Mouse (Mus musculus): ENCODE data around the gene Mcoln2.
"Not testable (repeated sequence)": the region's sequence is repeated elsewhere in the genome, so short reads cannot be mapped to it uniquely, and the experiment has no call there.

Gene Mcoln2

DNA sequence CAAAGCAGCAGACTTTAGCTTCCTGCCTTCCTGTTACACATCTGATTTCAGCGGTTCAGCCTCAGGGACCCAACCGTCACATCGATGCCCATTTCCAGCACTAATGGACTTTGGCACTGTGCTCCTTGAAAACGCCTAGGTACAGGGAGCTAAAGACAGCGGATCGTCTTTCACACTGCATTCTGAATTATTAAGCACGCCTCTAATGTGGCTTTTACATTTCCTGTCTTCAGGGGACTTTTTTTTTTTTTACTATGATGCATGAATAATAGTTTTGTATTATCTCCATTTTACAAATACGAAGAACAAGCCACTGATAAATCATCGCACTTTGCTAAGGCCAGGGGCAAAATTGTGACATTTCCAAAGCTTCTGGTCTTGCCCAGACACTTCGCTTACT is 36.4 kb downstream of the Mcoln2 start:
- DNase-seq (ENCODE audit: low spot score in 2 of 2) = no peak

DNA sequence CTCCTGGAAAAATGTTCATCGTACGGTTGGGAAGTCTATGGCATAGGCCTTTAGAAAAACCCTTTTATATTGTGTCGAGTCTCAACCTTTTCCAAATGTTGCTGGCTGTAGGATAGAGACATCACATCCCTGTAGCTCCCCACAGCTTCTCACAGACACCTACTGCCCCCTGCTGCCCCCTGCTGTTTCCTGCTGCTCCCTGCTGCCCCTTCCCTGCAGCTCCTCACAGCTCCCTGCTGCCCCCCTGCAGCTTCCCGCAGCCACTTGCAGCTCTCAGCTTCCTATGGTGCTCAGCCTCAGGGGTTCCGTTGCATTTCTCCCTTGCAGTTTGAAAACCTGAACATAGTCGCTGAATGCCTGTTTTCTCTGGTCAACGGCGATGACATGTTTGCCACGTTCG is 40.3 kb downstream of the Mcoln2 start:
- DNase-seq (ENCODE audit: low spot score in 2 of 2) = no peak

DNA sequence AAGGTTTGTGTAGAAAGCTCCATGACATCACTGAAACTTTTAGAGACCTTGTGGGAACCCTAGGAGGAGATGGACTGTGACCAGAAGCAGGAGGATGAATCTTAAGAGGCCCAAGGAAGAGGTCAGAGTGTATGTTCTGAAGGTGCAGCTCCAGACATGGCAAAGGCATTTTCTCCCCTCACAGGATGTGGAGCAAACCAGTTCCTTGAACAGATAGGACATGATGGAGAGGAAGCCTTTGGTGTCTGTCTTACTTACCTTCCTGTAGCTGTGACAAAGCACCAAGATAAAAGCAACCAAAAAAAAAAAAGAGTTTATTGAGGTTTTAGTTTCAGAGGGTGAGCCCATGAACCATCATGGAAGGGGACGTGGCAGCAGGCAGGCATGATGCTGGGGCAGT is 42.9 kb downstream of the Mcoln2 start:
- DNase-seq (ENCODE audit: low spot score in 2 of 2) = no peak

DNA sequence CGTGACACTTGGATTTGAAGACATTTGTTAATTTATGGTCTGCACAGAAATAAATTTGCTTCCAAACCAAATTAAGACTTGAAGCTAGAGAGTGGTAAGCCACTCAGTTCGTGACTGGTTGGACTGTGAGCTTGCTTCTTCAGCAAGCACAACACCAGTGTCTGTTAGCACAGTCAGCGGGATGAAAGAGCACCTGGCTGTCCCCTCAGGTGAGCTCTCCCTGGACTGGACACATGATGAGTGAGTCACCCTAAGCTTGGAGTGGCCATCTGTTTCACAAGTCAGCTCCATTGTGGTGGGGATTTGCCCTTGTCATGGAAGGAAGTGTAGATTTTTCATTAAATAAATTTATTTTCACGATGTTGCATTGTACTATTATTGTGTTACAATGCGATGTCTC is 45.5 kb downstream of the Mcoln2 start:
- DNase-seq (ENCODE audit: low spot score in 2 of 2) = no peak

DNA sequence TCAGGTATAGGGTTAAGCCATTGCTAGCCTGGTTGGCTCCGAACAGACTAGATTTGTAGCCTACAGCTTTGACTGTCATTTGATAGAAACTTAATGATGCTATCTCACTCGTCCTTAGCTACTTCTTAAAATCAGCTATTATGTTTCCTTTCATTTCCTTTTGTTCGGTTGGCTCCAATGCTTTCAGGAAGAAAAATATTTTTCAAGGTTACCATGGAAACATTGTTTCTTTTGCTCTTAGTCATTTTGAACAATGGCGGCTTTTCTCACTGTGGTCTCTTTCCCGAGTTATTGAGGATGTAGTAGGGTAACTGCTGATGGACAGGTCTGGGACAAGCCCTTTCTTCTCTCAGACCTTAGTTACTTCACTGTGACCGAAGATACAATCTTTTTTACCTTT is 46.7 kb downstream of the Mcoln2 start:
- no peak for DNase-seq (ENCODE audit: low spot score in 2 of 2)

DNA sequence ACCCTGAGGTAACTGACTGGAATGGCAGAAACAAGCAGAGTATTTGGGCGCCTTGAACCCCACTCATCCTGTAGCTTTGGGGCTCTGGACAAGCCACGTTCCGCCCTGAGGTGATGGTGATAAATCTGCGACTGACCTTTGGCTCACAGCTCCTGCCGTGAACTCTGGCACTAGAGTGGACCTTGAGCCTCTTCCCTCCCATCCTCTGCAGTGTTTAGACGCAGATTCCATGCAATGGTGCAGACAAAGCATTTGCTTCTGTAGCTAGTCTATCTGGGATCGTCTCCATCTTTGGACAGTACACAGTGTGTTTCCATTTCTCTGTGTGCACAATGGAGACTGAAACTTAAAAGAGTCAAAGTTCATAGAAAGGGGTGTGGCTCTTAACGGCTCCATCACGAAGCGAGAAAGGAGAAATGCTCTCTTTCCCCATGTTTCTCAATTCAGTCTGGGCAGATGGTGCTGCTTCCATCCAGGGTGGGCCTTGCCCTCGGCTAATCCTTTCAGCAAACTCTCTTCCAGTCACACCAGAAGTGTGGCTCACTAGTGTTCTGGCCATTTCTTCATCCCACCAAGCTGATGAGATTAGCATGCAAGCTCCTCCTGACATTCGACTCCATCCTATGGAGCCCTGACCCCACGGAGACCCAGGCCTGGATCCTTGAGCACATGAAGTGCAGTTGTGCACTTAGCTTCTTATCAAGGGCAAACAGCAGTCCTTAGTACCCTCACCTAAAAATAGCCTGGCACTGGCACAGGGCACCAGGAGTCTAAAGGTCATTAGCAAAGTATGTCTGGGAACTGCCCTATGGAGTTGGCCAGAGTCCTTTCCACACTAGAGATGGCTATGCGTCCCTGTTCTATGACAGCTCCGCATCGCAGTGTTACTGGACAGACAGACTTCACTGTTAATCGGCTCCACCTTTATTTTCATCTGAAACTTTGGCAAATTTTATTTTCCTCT is 47.4 kb downstream of the Mcoln2 start:
- no peak for DNase-seq (ENCODE audit: low spot score in 2 of 2)

DNA sequence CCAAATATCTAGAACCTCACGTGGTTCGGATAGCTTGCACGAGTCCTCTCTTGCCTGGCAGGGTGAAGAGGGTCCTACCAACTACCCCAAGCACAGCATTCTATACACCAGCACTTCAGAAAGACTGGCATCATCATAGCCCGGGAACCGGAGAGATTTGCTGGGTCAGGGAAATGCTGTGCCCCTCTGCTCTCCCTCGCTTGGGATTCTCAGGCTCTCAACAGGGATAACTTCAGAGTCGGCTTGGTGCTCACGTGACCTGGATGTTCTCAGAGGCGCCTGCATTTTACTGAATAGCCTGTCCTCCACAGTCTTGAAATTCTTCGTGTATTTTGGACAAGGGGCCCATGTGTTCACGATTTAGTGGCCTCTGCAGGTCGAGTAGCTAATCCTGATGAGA is 48.2 kb downstream of the Mcoln2 start:
- DNase-seq (ENCODE audit: low spot score in 2 of 2) = no peak

DNA sequence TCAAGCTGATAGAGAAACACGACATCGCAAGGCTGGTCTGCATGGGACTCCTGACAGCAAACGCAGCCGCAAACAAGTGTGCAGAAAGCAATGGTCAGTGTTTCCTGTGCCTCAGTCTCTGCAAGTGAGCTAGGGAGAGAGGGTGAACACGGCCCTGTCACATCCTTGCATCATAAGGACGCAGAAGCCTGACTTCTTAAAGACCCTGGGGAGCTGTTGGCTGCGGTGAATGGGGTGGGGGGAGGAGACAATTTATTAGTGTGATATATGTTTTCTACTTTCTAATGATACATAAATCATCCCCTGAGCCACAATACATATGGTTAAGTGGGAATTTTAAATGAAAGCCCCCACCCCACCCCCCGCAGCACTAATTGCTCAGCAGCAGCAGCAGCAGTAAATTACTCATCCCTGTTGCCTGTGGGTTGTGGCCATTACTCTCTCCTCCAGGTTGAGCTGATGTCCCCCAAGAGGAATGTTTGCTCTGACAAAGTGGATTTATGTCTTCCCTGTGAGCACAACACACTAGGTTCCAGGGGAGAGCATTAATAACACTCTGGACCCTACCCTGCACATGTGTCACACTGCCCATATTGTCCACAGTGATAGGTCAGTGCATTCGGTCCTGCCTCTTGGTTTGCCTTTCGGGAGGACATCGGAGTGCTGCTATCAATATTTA is 49.3 kb downstream of the Mcoln2 start:
- DNase-seq (ENCODE audit: low spot score in 2 of 2) = no peak

DNA sequence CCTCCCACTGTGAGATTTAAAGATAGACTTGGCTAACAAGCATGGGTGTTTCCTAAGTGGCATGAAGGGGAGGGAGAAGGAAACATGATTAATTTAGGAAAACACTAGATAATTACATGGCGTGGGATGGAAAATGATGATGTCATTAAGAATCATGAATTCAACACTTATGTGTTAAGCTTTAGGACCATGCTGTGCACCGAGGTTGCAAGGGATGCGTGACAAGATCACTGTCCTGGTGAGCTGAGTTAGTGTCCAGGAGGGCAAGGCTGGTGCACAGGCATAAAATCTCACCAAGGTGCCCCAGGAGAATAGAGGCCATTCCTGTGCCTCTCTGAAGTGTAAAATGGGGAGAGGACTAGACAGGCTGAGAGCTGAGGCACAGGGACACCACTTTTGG is 49.9 kb downstream of the Mcoln2 start:
- DNase-seq (ENCODE audit: low spot score in 2 of 2) = no peak

DNA sequence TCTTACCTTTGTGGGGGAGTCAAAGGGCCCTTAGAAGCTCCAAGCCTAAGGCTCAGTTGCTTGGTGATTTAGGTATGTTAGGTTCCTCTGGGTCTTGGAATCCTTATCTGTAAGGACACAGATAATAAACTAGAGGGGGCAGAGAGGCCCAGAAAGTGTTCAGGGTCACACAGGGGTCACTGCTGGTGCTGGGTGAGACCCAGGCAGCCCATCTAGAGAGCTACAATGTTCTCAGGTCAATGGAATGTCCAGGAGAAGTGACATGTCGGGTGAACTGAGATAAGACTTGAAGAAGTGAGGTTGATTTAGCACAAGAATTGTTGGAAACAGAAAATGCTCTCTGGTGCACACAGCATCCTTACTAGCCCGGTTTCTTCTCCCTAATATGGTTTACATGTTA is 54.7 kb downstream of the Mcoln2 start:
- no peak for DNase-seq (ENCODE audit: low spot score in 2 of 2)

DNA sequence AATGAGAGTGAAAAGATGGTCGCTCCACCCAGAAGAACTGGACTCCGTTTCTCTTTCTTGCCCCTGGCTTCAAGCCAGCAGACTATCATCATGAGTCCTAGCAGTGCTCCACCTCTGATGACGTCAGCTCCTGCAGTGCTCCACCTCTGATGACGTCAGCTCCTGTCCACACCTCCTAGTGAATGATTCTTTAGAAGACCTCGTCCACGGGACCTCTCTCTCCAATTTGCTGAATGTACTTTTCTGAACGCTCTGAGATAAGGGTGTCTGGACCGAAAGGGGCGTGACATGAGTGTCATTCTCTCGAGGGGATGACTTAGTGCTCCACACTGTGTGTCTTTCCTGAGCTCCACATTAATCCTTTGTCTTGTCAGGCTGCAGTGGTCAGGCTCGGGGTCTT is 55.7 kb downstream of the Mcoln2 start:
- DNase-seq (ENCODE audit: low spot score in 2 of 2) = no peak

DNA sequence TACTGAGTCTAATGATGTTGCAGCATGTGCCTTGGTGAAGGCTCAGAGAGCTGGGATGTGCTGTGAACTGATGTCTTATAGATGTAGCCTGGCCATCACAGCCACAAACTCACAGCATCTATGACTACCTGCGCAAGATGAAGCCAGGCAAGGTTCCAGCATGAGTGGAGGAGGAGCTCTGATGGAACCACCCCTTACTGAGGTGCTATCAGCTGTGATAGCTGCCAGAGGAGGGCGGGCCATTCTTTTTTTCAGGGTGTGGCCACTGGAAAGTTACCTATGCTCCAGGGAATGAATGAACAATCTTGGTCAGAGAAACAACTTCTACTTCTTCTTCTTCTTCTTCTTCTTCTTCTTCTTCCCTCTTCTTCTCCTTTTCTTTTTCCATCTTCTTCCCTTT is 57.0 kb downstream of the Mcoln2 start:
- no peak for DNase-seq (ENCODE audit: low spot score in 2 of 2)

DNA sequence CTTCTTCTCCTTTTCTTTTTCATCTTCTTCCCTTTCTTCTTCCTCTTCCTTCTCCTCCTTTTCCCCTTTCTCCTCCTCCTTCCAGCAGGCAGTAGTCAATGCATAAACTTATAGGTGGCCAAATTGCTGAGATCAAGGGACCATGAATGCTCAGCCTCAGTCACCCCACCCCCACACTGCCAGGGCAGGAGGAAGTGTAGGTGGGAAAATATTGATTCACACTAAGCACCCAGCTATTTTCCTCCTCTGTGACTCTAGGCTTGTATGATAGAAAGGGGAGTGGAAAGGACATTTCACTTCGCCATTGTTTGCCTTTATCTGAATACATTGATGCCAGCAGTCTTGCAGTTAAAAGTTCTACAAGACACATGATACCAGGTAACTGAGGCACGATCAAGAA is 57.8 kb downstream of the Mcoln2 start:
- no peak for DNase-seq (ENCODE audit: low spot score in 2 of 2)

DNA sequence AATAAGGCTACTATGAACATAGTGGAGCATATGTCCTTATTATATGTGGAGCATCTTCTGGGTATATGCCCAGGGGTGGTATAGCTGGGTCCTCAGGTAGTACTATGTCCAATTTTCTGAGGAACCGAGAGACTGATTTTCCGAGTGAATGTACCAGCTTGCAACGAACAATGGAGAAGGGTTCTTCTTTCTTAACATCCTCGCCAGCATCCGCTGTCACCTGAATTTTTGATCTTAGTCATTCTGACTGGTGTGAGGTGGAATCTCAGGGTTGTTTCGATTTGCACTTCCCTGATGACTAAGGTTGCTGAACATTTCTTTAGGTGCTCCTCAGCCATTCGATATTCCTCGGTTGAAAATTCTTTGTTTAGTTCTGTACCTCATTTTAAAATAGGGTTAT is 60.1 kb downstream of the Mcoln2 start:
- DNase-seq (ENCODE audit: low spot score in 2 of 2) = not testable (repeated sequence)

DNA sequence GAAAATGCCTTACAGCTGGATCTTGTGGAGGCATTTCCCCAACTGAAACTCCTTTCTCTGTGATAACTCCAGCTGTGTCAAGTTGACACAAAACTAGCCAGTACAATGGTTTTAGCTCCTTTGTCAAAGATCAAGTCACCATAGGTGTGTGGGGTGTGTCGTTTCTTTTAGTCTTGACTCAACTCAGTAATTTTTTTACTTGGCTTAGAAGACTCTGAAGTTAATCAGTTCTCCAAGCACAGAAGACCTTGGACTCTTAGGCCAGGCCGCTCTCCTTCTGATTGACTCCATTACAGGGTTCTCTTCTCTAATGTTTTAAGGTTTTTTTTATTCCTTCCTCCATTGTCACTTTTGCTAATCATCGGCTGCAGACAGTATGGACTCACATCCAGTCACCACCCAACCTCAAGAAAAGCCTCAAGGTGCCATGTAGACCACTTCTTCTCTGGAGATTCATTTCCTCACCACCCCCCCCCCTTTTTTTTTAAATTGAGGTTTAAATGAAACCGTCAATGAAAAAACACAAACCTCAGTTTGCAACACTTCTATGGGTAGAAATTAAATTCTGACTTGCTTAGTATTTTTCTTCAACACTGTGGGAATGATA is 61.6 kb downstream of the Mcoln2 start:
- DNase-seq (ENCODE audit: low spot score in 2 of 2) = no peak

DNA sequence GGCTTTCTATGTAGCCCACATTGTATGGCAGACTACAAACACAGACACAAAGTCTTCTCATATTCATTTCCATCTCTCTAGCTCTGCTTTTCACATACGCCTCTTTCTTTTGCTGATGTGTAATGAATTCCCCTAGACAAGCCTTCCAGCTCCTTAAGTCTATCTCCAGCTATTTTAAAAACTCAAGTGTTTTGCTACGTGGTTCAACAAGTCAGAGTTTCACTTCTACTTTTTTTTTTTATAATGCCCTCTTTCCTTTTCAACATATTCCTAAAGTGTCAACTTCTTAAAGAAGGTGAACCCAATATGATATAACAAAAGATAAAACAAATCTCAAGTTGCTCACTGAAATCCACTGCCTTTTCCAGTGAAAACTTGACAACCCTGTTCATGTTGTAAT is 62.3 kb downstream of the Mcoln2 start:
- DNase-seq (ENCODE audit: low spot score in 2 of 2) = no peak

DNA sequence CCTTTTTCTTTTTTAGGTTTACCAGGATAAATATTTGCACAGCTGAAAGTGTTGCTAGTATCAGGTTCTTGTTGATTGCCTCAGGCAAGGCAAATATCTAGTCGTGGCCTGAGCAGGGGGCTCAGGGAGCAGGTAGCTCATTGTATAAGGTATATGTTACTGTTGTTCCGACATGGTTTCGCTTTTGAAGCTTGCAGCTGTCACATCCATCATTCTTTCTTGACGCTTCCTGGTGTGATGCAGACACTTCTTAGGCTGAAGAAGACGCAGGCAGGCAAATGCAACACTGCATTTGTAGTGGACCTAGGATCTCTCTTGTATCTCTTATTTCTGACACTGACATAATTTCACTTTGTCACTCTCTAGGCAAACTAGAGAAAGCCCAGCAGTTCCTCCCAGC is 63.7 kb downstream of the Mcoln2 start:
- no peak for DNase-seq (ENCODE audit: low spot score in 2 of 2)

DNA sequence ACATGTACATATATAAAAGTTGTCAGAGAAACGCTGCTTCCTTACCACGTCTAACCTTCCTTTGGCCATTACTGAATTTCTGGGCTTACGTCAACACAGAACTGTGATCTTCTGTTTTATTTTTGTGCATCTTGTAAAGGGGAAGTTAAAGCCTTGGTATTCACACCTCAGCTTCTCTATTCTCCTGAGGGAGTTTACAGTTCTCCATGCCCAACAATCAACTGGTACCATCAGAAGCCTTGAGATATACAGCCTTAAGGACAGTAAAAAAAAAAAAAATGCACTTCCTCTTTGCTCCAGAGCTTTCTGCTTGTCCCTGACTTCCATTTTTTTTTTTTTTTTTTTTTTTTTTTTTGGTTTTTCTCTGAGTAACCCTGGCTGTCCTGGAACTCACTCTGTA is 66.9 kb downstream of the Mcoln2 start:
- DNase-seq (ENCODE audit: low spot score in 2 of 2) = no peak

DNA sequence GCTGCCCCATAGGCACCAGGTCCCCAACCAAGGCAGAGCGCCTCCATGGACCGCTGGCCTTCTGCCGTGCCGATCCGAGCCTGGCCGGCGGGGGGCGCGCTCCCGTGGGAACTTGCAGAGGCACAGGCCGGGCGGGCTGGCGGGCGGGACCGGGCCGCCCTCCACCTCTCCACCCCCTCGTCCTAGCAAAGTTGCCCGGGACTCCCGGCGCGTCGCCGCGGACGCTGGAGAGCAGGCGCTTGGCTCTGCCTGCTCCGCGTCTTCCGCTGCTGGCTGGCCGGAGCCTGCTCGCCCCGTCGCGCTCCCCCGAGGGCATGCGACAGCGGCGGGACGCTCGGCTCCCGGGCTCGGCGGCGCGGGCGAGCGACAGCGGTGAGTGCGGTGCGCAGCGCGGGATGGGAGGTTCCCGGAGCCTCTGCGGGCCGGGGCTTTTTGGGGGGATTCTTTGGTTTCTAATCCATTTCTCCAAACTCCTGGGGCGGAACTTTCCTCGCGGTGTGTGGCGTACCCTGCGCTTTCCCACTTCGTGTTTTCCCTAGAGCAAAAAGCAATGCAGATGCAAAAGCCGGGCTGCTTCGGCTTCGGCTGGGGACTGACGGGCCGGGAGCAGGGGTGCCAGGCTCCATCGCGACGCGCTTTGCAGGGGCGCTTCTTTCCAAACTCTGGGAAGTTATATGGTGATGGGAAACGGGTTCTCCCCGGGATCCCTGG is 71.3 kb downstream of the Mcoln2 start, which contains the start of gene Lpar3:
TSS of gene Lpar3 (plus strand) at position 188 of the 711 bp plus-strand sequence.
- DNase-seq (ENCODE audit: low spot score in 2 of 2) = peak; percentile 76 to 77

DNA sequence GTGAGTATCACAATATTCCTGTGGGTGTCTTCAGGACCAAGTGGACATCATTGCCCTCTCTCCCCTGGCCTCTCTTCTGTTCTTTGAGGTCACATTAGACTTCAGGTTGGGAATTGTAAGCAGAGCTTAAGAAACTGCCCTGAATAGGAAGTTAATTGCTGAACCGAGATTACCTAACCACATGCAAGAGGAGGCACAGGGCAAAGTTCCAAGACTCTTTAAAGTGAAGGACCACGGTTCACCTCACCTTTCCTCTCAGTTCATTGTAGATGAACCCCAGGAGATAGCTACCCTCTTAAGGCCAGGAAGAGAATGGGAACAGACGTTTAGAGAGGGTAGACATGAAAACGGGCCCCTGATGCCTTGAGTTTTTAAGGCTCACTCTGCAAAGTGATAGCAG is 74.6 kb downstream of the Mcoln2 start:
- no peak for DNase-seq (ENCODE audit: low spot score in 2 of 2)

DNA sequence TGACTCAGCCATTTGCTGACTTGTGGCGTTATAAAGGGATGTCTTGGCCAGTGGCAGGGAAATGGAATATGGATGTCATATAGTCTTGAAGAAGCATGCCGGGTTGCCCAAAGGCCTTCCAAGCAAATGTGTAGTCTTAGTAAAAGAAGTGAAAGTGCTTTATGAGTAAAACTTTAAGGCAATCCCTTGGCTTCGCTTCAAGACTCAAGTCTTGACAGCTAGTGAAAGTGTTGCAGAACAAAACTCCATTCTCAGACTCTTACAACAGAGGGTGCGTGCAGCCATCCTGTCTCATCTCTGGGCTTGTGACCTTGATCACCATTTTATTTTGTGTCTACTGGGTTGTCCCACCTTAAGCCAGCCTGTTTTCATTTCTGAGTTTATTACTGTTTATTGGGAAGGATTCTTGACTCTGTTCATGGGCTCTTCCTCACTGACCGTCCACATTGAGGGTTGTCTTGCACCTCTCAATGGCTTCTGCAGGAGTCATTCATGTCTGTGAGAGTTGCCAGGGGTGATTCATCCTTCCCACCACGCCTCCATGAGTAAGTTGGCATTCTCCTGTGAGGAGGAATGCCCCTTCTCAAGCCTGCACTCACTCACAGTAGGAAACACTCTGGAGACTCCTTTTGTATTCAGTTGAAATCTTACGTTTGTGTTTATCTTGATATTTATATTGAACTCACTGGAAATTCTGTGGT is 75.6 kb downstream of the Mcoln2 start:
- no peak for DNase-seq (ENCODE audit: low spot score in 2 of 2)

Measured in urinary bladder, postnatal 36 days (tissue).